Mouse (Mus musculus) limb, embryonic 14.5 days (tissue): ENCODE data around the gene Gm9774. TPM values are rescaled to one million over a fixed set of nuclear protein-coding genes. Genes with fewer than 3 reads are reported as not detected.

ENCODE experiments used
- ATAC-seq: fragments of 200-750 bp; cut with Nextera tagmentation; 2 replicates; pipeline ENCODE4 v1.8.0; 2017; ENCODE audit warnings: low read depth, moderate number of reproducible peaks, moderate TSS enrichment; ENCODE audit not compliant: low FRiP score
- DNase-seq: peaks from one replicate; pipeline ENCODE4 v3.0.0-alpha.2; 2015; ENCODE audit warnings: low spot score
- H3K27ac ChIP-seq: fragments of 300-500 bp; sonication (generic); replicated peaks from 2 replicates; pipeline ENCODE4 v1.5.1; 2014; ENCODE audit warnings: low read depth, mild to moderate bottlenecking, low read length, moderate library complexity, mixed read lengths
- H3K27me3 ChIP-seq: fragments of 300-500 bp; sonication (generic); 2 replicates; pipeline ENCODE4 v1.6.1; 2014; ENCODE audit warnings: low read length, mixed read lengths; ENCODE audit not compliant: control insufficient read depth, insufficient read depth
- H3K36me3 ChIP-seq: fragments of 300-500 bp; sonication (generic); 2 replicates; pipeline ENCODE4 v1.6.1; 2014; ENCODE audit warnings: mild to moderate bottlenecking, low read length, moderate library complexity, mixed read lengths; ENCODE audit not compliant: control insufficient read depth, insufficient read depth
- H3K4me1 ChIP-seq: fragments of 300-500 bp; sonication (generic); 2 replicates; pipeline ENCODE4 v1.6.1; 2014; ENCODE audit warnings: antibody characterized with exemption, low read length, mixed read lengths; ENCODE audit not compliant: control insufficient read depth, insufficient read depth
- H3K4me2 ChIP-seq: fragments of 300-500 bp; sonication (generic); replicated peaks from 2 replicates; pipeline ENCODE4 v1.6.1; 2014; ENCODE audit warnings: low read depth, mild to moderate bottlenecking, low read length, moderate library complexity; ENCODE audit not compliant: severe bottlenecking
- H3K4me3 ChIP-seq: fragments of 300-500 bp; sonication (generic); replicated peaks from 2 replicates; pipeline ENCODE4 v1.5.1; 2014; ENCODE audit warnings: low read length
- H3K9ac ChIP-seq: fragments of 300-500 bp; sonication (generic); 2 replicates; pipeline ENCODE4 v1.6.1; 2014; ENCODE audit warnings: mild to moderate bottlenecking, low read depth, low read length, moderate library complexity; ENCODE audit not compliant: severe bottlenecking
- H3K9me3 ChIP-seq: fragments of 300-500 bp; sonication (generic); 2 replicates; pipeline ENCODE4 v1.6.1; 2016; ENCODE audit warnings: low read length; ENCODE audit not compliant: control insufficient read depth
- POLR2A ChIP-seq: fragments of 200-500 bp; IDR thresholded peaks from 2 replicates; pipeline ENCODE4 v1.8.0; 2012; ENCODE audit warnings: inconsistent platforms, mild to moderate bottlenecking, moderate library complexity, borderline replicate concordance; ENCODE audit not compliant: insufficient read depth, insufficient read length; ENCODE audit errors: extremely low read depth
- WGBS: fragments of 180-500 bp; shearing (Covaris S2); extraction: QIAGEN DNeasy Blood & Tissue Kit; methylation state at CpG from one replicate; pipeline ENCODE4 v1.1.7; 2014; 5-methylcytosine and 5-hydroxymethylcytosine counted together
- polyA plus RNA-seq, 2 experiments: library from polyadenylated mRNA; depleted of rRNA in 1 of 2; stranded (reverse) in 1 of 2; unstranded in 1 of 2; fragments of >200 nt; fragmentation: Nextera tagmentation in 1 of 2; extraction: Ambion mirVana in 1 of 2; gene quantifications; 2 replicates each; pipeline versions ENCODE4 v1.2.1 to v1.2.3; 2012 to 2014

The Gm9774 gene
- polyA plus RNA-seq (2012; rRNA removed) = 6.2 and 7.4 TPM in 2 replicates
- 5.1 and 5.9 TPM in 2 replicates for polyA plus RNA-seq (2014; fragmentation: Nextera tagmentation; extraction: Ambion mirVana)

DNA sequence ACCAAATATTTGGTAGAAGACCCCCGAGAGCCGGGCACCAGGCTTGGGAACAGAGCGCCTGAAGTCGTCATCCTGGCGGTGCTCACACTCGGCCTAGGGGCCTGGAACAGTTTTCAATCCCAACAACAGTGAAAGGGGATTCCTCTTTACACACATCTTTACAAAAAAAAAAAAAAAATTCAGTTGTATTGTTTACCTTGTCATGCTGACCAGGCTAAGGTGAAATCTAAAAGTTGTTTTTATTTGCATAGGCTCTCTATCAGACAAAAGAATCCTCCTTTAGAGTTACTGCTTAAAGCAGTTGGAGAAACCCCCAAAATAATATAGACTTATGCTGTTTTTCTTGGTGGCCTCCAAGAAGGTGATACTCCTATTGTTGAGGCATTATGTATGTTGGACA lies at the start of gene Gm9774:
Gm9774 (minus strand) TSS at position 101 of the 400 bp plus-strand sequence.
- H3K36me3 ChIP-seq = no peaks in the 10 kb centered on the region
- 86% methylated on average over 6 of the region's 6 CpGs for WGBS
- H3K4me1 ChIP-seq = no peaks in the 10 kb centered on the region
- ATAC-seq = no peak
- no peaks in the 10 kb centered on the region for H3K9me3 ChIP-seq
- H3K27me3 ChIP-seq = no peaks in the 10 kb centered on the region
- no peak for TF ChIP-seq POLR2A
- H3K27ac ChIP-seq = no peak within 1 kb of the TSS
- no peak for DNase-seq
- H3K9ac ChIP-seq = no peak within 1 kb of the TSS
- no peak within 1 kb of the TSS for H3K4me3 ChIP-seq
- H3K4me2 ChIP-seq = no peak within 1 kb of the TSS

DNA sequence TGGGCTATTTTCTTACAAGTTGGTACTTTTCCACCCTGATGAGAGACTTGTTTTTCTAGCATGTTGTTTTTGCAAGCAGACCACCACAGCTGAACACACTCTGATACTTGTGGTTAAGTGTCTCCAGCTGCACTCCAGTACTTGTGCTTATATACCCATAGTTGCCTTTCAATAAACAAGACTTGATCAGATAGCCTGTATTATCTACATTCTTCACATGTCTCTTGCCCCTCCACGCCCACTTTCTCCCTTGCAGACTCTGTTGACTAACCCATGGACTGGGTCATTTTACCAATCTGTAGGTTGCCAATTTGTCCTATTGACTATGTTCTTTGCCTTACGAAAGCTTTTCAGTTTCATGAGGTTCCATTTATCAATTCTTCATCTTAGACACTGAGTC lies 40.9 kb upstream of the Gm9774 start:
- Histone ChIP-seq H3K36me3 (no peaks in the 10 kb centered on the region), H3K27ac (no peak overlapping the region), H3K9ac (no peak overlapping the region), H3K4me1 (no peaks in the 10 kb centered on the region), H3K27me3 (no peaks in the 10 kb centered on the region), H3K9me3 (no peaks in the 10 kb centered on the region), H3K4me2 (no peak overlapping the region), H3K4me3 (no peak overlapping the region)
- ATAC-seq (no peak), DNase-seq (no peak)
- TF ChIP-seq POLR2A = no peak
- 82% methylated on average over 2 of the region's 2 CpGs for WGBS

DNA sequence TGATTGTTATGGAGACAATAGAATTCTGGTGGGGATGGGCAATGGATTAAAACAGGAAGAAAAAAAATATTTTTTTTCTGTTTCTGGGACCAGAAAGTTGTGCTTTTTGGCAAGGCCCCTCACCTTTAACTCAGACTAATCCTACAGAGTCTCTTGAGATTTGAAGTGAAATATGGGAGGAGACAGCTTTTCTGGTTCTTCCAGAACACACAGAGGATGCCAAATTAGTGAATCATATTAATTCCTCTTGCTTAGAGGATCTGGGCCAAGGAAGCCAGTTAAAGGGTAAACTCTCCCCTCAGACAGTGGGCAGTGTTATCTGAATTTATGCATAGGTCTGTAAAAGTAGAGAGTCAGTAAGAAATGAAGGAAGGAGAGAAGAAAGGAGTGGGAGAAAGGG lies 38.2 kb upstream of the Gm9774 start:
- Histone ChIP-seq H3K27me3 (no peaks in the 10 kb centered on the region), H3K9ac (no peak overlapping the region), H3K27ac (no peak overlapping the region), H3K4me2 (no peak overlapping the region), H3K4me1 (no peaks in the 10 kb centered on the region), H3K36me3 (no peaks in the 10 kb centered on the region), H3K4me3 (no peak overlapping the region), H3K9me3 (no peaks in the 10 kb centered on the region)
- no peak for ATAC-seq
- TF ChIP-seq POLR2A = no peak
- DNase-seq = no peak

DNA sequence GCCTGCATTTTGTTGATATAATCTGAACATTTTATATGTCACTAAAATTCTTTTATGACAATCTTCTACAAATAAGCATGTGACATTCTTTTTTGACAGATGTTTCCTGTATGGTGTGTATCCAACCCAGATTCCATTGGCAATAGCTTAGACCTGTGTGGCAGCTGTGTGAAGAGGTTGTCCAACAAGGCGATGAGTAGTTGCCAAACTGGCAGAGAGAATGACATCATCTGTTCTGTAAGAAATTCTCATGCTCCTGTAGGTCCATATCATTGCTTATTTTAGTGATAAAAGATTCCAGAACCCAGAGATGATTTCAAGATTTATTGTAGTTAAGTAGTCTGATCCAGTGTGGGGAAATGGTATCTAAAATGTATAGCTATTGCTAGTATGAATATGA lies 37.4 kb upstream of the Gm9774 start:
- no peak overlapping the region for H3K27ac ChIP-seq
- no peaks in the 10 kb centered on the region for H3K36me3 ChIP-seq
- whole genome bisulfite sequencing = 65% methylated on average over 1 of the region's 1 CpGs
- no peak for TF ChIP-seq POLR2A
- no peak for DNase-seq
- no peaks in the 10 kb centered on the region for H3K4me1 ChIP-seq
- no peak overlapping the region for H3K4me3 ChIP-seq
- no peaks in the 10 kb centered on the region for H3K27me3 ChIP-seq
- no peak for ATAC-seq
- no peak overlapping the region for H3K4me2 ChIP-seq
- no peaks in the 10 kb centered on the region for H3K9me3 ChIP-seq
- H3K9ac ChIP-seq = no peak overlapping the region

DNA sequence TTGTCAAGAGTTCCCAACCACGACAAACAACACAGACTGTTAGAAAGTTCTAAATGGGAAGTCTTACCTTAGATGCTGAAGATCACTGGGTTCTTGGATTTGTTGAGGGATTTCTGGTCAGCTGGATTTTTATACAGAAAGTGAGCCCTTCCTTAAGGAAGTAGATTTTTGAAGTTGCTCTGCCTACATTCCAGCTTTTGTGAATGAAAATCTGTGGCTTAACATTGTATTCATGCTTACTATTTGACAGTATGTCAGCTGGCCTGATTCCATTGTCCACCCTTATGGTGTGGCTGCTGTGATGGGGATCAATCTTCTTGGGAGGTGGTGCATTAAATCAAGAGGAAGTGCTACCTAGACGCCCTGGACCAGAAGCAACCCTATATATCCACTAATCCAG lies 29.4 kb upstream of the Gm9774 start, which contains the start of gene Sprr3:
Sprr3 (minus strand) TSS at position 101 of the 400 bp plus-strand sequence.
- no peak within 1 kb of the TSS for H3K4me2 ChIP-seq
- H3K9me3 ChIP-seq = no peaks in the 10 kb centered on the region
- H3K4me3 ChIP-seq = no peak within 1 kb of the TSS
- TF ChIP-seq POLR2A = no peak
- WGBS = 61% methylated on average over 2 of the region's 2 CpGs
- no peaks in the 10 kb centered on the region for H3K36me3 ChIP-seq
- DNase-seq (no peak), ATAC-seq (no peak)
- no peak within 1 kb of the TSS for H3K9ac ChIP-seq
- no peaks in the 10 kb centered on the region for H3K27me3 ChIP-seq
- H3K4me1 ChIP-seq = no peaks in the 10 kb centered on the region
- no peak within 1 kb of the TSS for H3K27ac ChIP-seq

DNA sequence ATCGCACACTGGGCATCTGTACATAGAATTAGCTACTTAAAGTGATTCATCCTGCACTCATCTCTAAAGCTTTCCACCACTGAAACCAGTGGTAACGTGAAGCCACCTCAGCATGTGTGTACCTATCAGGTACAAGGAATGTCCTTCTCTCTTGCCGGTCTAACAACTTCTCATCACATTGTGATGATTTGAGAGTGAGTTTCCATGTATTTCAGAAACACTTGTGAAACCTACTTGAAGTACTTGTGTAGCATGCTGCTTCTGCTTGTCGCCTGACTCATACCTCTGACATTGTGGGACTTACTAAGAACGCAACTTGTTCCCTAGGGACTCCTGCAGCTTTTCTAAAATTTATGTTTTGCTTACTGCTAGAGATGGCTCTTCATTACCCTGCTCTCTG lies 25.9 kb upstream of the Gm9774 start:
- ATAC-seq (no peak), DNase-seq (no peak)
- no peaks in the 10 kb centered on the region for H3K4me1 ChIP-seq
- no peak for TF ChIP-seq POLR2A
- H3K9me3 ChIP-seq = no peaks in the 10 kb centered on the region
- no peak overlapping the region for H3K9ac ChIP-seq
- H3K4me2 ChIP-seq = no peak overlapping the region
- no peaks in the 10 kb centered on the region for H3K27me3 ChIP-seq
- no peaks in the 10 kb centered on the region for H3K36me3 ChIP-seq
- no peak overlapping the region for H3K4me3 ChIP-seq
- H3K27ac ChIP-seq = no peak overlapping the region
- 78% methylated on average over 5 of the region's 5 CpGs for WGBS
